Mouse (Mus musculus): ENCODE measurements at regions not wholly inside any gene's neighbourhood (a gene's known extent, or its start where the extent isn't known, plus 50 kb on each side); places are given as distances from the start of the nearest gene placed in this dataset.

DNA sequence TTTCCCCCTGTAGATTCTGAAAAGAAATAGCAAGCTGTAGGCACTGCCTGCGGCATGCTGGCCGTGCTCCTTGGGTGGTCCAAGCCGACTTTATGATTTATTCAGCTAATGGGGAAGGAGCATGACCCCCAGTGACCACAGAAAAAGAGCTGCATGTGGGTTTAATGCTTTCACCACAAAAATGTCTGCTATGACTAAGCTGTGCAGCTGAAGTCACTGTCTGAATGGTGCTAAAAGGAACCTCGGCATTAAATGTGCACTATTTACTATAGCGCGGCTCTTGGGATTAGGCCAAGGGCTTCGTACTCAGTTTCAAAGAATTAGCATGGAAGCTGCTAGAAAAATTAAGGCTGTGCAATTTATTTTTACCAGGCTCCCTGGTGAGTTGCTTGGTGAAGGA, 178.8 kb upstream of the Gypa start:
- H3K27ac ChIP-seq (ENCODE audit: low read depth), result peak overlapping the region; percentile 3; the same call in 1 of the 2 replicates
- ATAC-seq (ENCODE audit: insufficient read depth) (peak; percentile 86), DNase-seq (peak; percentile 91)
- 8% methylated on average over 7 of the region's 7 CpGs for WGBS
- H3K4me1 ChIP-seq (ENCODE audit: insufficient read depth), result peaks cover 11% of the 10 kb centered on the region; the same call in 1 of the 2 replicates
- peak overlapping the region; percentile 45 for H3K4me2 ChIP-seq
- no peak overlapping the region for H3K4me3 ChIP-seq (ENCODE audit: low read depth, low read length)
- TF ChIP-seq CTCF (IDR thresholded peaks at IDR 0.05; ENCODE audit: low read depth), result no peak
- H3K9me3 ChIP-seq (ENCODE audit: low read depth, low read length), result no peaks in the 10 kb centered on the region
- no peaks in the 10 kb centered on the region for H3K36me3 ChIP-seq (ENCODE audit: insufficient read depth)
- H3K27me3 ChIP-seq (ENCODE audit: insufficient read depth, low read length), result no peaks in the 10 kb centered on the region
- no peak overlapping the region for H3K9ac ChIP-seq

DNA sequence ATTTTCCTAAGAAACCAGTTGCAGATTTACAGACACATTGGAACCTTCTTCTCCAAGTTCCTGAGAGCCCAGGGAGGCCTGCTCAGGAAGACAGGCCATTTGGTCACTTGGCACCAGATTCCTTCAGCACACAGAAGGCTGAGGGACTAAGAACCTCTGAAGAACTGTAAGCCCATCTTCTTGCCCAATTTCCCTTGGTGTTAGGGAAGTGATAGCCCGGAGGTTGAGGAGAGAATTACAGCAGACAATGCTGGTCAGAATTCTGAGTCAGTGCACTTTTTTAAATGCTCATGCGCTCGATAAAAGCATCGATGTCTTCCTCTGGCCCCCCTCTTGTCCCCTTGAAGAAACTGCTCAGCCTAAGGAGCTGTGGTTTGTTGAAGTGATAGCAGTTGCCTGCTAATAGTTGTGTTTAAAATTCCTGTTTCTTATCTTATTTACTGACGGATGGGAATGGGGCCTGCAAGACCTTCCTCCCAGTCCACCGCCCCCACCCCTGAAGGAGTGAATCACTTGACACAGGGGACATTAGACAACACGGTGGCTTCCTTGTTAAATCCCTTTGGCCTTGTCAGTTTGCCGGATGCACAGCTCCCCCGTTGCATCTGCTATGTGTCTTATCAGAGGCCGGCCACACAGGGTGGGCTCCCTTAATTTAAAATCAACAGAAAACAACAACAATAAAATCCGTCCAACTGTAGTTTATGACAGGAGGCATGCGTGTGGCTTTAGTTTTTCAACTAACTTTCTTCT, 179.5 kb upstream of the Gypa start:
- peak; percentile 61 for ATAC-seq (ENCODE audit: insufficient read depth)
- WGBS, result 16% methylated on average over 12 of the region's 12 CpGs
- no peaks in the 10 kb centered on the region for H3K9me3 ChIP-seq (ENCODE audit: low read depth, low read length)
- H3K4me1 ChIP-seq (ENCODE audit: insufficient read depth), result peaks cover 11% of the 10 kb centered on the region; the same call in 1 of the 2 replicates
- no peak overlapping the region for H3K9ac ChIP-seq
- peak; percentile 61 for DNase-seq
- H3K36me3 ChIP-seq (ENCODE audit: insufficient read depth), result no peaks in the 10 kb centered on the region
- 0 out of 2 replicates have a peak overlapping the region, but pooled peaks have one; percentile 45 for H3K4me2 ChIP-seq
- no peak overlapping the region for H3K4me3 ChIP-seq (ENCODE audit: low read depth, low read length)
- peak overlapping the region; percentile 74 for H3K27ac ChIP-seq (ENCODE audit: low read depth)
- H3K27me3 ChIP-seq (ENCODE audit: insufficient read depth, low read length), result no peaks in the 10 kb centered on the region
- peak; percentile 29; the same call in 1 of the 2 replicates for TF ChIP-seq CTCF (IDR thresholded peaks at IDR 0.05; ENCODE audit: low read depth)

DNA sequence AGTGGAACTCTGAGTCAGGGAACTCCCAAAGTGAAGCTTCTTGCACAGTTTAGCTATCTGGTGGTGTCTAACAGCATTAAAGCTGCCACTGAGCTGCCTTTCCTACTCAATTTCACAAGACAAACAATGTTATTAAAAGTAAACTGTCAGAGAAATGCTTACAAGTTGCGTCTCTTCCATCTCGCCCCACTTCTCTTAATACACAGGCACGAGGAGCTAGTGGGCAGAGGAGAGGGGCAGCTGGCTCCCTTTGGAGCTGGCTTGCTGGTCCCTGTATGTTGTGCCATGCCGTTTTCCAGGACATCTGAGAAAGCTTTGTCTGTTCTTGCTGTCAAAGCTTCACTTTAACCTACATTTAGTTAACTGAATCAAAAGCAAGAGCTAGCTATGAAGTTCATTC, 185.8 kb upstream of the Gypa start:
- Histone ChIP-seq H3K27ac (ENCODE audit: low read depth) (0 out of 2 replicates have a peak overlapping the region, but pooled peaks have one; percentile 26), H3K27me3 (ENCODE audit: insufficient read depth, low read length) (no peaks in the 10 kb centered on the region), H3K36me3 (ENCODE audit: insufficient read depth) (no peaks in the 10 kb centered on the region), H3K4me2 (no peak overlapping the region), H3K4me1 (ENCODE audit: insufficient read depth) (no peaks in the 10 kb centered on the region), H3K4me3 (ENCODE audit: low read depth, low read length) (no peak overlapping the region), H3K9ac (no peak overlapping the region), H3K9me3 (ENCODE audit: low read depth, low read length) (no peaks in the 10 kb centered on the region)
- no peak for TF ChIP-seq CTCF (IDR thresholded peaks at IDR 0.05; ENCODE audit: low read depth)
- 17% methylated on average over 4 of the region's 4 CpGs for WGBS
- ATAC-seq (ENCODE audit: insufficient read depth), result no peak
- peak; percentile 60 for DNase-seq

DNA sequence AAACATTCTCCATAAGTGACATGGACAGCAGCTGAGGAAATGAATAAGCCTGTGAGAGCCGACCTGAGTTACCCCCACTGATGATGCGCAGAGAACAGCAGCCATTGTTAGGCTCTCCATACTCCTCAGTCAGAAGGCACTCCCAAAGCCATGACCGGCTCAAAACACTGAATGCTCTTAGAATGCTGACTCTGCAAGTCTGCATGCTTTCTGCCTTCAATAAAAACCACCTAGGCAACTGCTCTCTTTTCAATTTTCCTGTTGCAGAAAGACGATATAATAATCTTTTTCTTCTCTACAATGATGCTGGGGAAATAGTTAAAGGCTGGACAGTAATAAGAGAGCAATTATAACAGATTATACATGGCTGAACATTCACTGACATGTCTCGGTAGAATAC, 195.0 kb upstream of the Gypa start:
- Histone ChIP-seq H3K27ac (ENCODE audit: low read depth) (no peak overlapping the region), H3K9me3 (ENCODE audit: low read depth, low read length) (no peaks in the 10 kb centered on the region), H3K4me2 (no peak overlapping the region), H3K9ac (no peak overlapping the region), H3K4me1 (ENCODE audit: insufficient read depth) (no peaks in the 10 kb centered on the region), H3K27me3 (ENCODE audit: insufficient read depth, low read length) (no peaks in the 10 kb centered on the region), H3K4me3 (ENCODE audit: low read depth, low read length) (no peak overlapping the region), H3K36me3 (ENCODE audit: insufficient read depth) (no peaks in the 10 kb centered on the region)
- ATAC-seq (ENCODE audit: insufficient read depth) (no peak), DNase-seq (no peak)
- no peak for TF ChIP-seq CTCF (IDR thresholded peaks at IDR 0.05; ENCODE audit: low read depth)
- WGBS, result 67% methylated on average over 5 of the region's 5 CpGs

DNA sequence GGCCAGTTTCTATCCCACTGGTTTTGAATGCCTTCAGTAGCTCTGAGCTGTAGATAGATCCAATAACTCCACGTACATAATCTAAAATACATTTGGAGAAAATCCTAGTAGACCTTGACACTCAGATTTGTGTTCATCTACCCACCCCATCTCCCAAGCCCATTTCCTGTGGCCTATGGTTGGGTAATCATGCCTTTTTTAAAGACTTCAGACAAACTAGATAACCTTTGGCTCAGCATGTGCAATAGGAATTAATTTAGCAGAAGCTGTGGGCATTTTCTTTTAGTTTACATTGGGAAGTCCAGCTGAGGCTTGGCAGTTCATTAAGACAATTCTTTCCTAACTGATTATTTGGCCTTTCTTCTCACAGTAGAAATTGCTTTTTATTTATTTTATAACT, 203.3 kb upstream of the Gypa start:
- Histone ChIP-seq H3K4me2 (no peak overlapping the region), H3K4me3 (ENCODE audit: low read depth, low read length) (no peak overlapping the region), H3K27ac (ENCODE audit: low read depth) (no peak overlapping the region), H3K36me3 (ENCODE audit: insufficient read depth) (no peaks in the 10 kb centered on the region), H3K9me3 (ENCODE audit: low read depth, low read length) (no peaks in the 10 kb centered on the region), H3K9ac (no peak overlapping the region), H3K4me1 (ENCODE audit: insufficient read depth) (no peaks in the 10 kb centered on the region), H3K27me3 (ENCODE audit: insufficient read depth, low read length) (no peaks in the 10 kb centered on the region)
- 52% methylated on average over 1 of the region's 1 CpGs for WGBS
- no peak for TF ChIP-seq CTCF (IDR thresholded peaks at IDR 0.05; ENCODE audit: low read depth)
- ATAC-seq (ENCODE audit: insufficient read depth) (no peak), DNase-seq (peak; percentile 45)

DNA sequence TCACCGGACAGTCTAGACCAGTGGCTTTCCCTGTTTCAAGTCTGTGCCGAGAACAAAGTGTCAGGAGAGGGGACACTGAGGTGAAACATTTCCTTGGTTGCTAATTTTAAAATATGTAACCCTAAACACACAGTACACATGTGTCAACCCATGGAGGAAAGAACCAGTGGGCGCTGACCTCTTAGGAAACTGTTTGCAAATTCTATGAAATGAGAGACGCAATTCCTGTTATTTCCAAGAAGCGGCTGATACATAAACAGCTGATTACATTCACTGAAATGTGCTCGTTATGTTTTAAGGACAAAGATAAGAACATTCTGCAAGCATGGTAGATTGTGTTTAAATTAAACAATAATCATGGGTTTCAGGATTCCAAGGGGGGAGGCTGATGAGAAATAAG, 204.3 kb upstream of the Gypa start:
- no peak for TF ChIP-seq CTCF (IDR thresholded peaks at IDR 0.05; ENCODE audit: low read depth)
- no peak overlapping the region for H3K27ac ChIP-seq (ENCODE audit: low read depth)
- no peak overlapping the region for H3K4me2 ChIP-seq
- ATAC-seq (ENCODE audit: insufficient read depth) (no peak), DNase-seq (no peak)
- no peak overlapping the region for H3K4me3 ChIP-seq (ENCODE audit: low read depth, low read length)
- 57% methylated on average over 6 of the region's 6 CpGs for WGBS
- H3K9ac ChIP-seq, result no peak overlapping the region
- H3K27me3 ChIP-seq (ENCODE audit: insufficient read depth, low read length), result no peaks in the 10 kb centered on the region
- H3K9me3 ChIP-seq (ENCODE audit: low read depth, low read length), result no peaks in the 10 kb centered on the region
- no peaks in the 10 kb centered on the region for H3K4me1 ChIP-seq (ENCODE audit: insufficient read depth)
- H3K36me3 ChIP-seq (ENCODE audit: insufficient read depth), result no peaks in the 10 kb centered on the region

DNA sequence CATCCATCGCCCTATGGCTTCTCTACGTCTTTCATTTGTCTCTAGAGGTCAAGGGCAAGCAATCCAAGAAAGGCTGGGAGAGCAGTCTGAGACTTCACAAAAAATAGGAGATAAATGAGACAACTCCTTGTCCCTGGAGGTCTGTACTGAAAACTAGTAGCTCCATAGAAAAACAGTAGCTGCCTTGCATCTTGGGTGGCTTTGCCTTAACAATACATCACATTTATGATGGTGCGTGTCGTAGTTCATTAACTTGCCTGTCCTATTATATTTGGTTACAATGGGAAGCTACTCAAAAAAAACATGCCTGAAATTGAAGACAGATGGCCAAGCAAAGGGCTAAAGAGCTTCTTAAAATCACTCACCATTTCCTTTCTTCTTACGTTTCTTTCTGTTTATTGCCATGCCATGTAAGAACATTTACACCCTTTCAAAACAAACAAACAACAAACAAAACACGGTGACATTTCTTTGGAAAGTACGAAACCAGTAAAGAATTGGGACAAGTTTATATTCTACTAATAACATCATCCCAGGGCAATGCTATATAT, 211.2 kb upstream of the Hhip start:
- no peaks in the 10 kb centered on the region for H3K36me3 ChIP-seq (ENCODE audit: insufficient read depth)
- no peak overlapping the region for H3K27ac ChIP-seq (ENCODE audit: low read depth)
- 73% methylated on average over 7 of the region's 7 CpGs for WGBS
- no peaks in the 10 kb centered on the region for H3K9me3 ChIP-seq (ENCODE audit: low read depth, low read length)
- ATAC-seq (ENCODE audit: insufficient read depth) (no peak), DNase-seq (no peak)
- no peak for TF ChIP-seq CTCF (IDR thresholded peaks at IDR 0.05; ENCODE audit: low read depth)
- H3K9ac ChIP-seq, result no peak overlapping the region
- no peak overlapping the region for H3K4me2 ChIP-seq
- H3K4me1 ChIP-seq (ENCODE audit: insufficient read depth), result no peaks in the 10 kb centered on the region
- H3K4me3 ChIP-seq (ENCODE audit: low read depth, low read length), result no peak overlapping the region
- no peaks in the 10 kb centered on the region for H3K27me3 ChIP-seq (ENCODE audit: insufficient read depth, low read length)

Measured in lung, embryonic 14.5 days (tissue).